Mouse (Mus musculus) lung, embryonic 16.5 days (tissue): ENCODE measurements around the gene Usp29. TPM values are rescaled to one million over a fixed set of nuclear protein-coding genes. Genes with fewer than 3 reads are reported as not detected.

Experiments
- ATAC-seq: fragments of 200-750 bp; cut with Nextera tagmentation; 2 replicates; pipeline ENCODE4 v1.8.0; 2017; ENCODE audit warnings: low read depth, mild to moderate bottlenecking, moderate library complexity
- H3K27ac ChIP-seq: fragments of 300-500 bp; sonication (generic); 2 replicates; pipeline ENCODE4 v1.5.1; 2014; ENCODE audit warnings: mild to moderate bottlenecking, control low read depth, low read length
- H3K27me3 ChIP-seq: fragments of 300-500 bp; sonication (generic); 2 replicates; pipeline ENCODE4 v1.6.1; 2014; ENCODE audit warnings: low read depth, low read length, mixed read lengths; ENCODE audit not compliant: control insufficient read depth, insufficient read depth
- H3K36me3 ChIP-seq: fragments of 300-500 bp; sonication (generic); 2 replicates; pipeline ENCODE4 v1.6.1; 2014; ENCODE audit warnings: low read length; ENCODE audit not compliant: control insufficient read depth, insufficient read depth
- H3K4me1 ChIP-seq: fragments of 300-500 bp; sonication (generic); replicated peaks from 2 replicates; pipeline ENCODE4 v1.6.1; 2014; ENCODE audit warnings: low read length, mixed read lengths; ENCODE audit not compliant: control insufficient read depth, insufficient read depth
- H3K4me2 ChIP-seq: fragments of 300-500 bp; sonication (generic); 2 replicates; pipeline ENCODE4 v1.6.1; 2014; ENCODE audit warnings: low read depth, low read length, control low read depth
- H3K4me3 ChIP-seq: fragments of 300-500 bp; sonication (generic); 2 replicates; pipeline ENCODE4 v1.5.1; 2014; ENCODE audit warnings: mild to moderate bottlenecking, low read length, control low read depth
- H3K9ac ChIP-seq: fragments of 300-500 bp; sonication (generic); 2 replicates; pipeline ENCODE4 v1.6.1; 2014; ENCODE audit warnings: low read length, control low read depth
- H3K9me3 ChIP-seq: fragments of 300-500 bp; sonication (generic); 2 replicates; pipeline ENCODE4 v1.6.1; 2016; ENCODE audit warnings: low read length; ENCODE audit not compliant: control insufficient read depth
- WGBS: fragments of 180-500 bp; shearing (Covaris S2); extraction: QIAGEN DNeasy Blood & Tissue Kit; methylation state at CpG from one replicate; pipeline ENCODE4 v1.1.7; 2014; 5-methylcytosine and 5-hydroxymethylcytosine counted together
- polyA plus RNA-seq: library from polyadenylated mRNA; unstranded; fragments of >200 nt; fragmentation: Nextera tagmentation; extraction: Ambion mirVana; gene quantifications from 2 replicates; pipeline ENCODE4 v1.2.1, GENCODE M21; 2015

Usp29 gene
- polyA plus RNA-seq, 1 experiment from 2014 or later = 5.1 TPM

DNA sequence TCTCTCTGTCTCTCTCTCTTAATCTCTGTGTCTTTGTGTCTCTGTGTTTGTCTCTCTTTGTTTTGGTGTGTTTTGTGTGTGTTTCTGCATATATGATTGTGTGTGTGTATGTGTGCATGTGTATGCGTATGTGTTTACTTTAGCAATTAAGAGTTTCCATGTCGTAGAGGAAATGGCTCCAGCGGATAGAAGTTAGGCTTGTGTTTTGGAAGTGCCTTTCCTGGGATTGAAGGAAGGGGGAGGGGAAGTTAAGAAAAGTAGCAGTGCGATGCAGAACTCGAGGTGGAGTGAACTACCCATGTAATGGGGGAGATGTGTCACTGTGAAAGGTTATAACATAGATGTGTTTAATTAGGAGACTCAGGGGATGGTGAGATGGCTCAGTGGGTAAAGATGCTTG is 48.8 kb downstream of the Usp29 start:
- Histone ChIP-seq H3K4me1 (peaks cover 42% of the 10 kb centered on the region), H3K9ac (no peak overlapping the region), H3K27ac (peak overlapping the region; percentile 47), H3K4me2 (no peak overlapping the region), H3K4me3 (no peak overlapping the region), H3K36me3 (no peaks in the 10 kb centered on the region), H3K9me3 (no peaks in the 10 kb centered on the region), H3K27me3 (no peaks in the 10 kb centered on the region)
- 64% methylated on average over 5 of the region's 5 CpGs for WGBS
- no peak for ATAC-seq

- Histone ChIP-seq H3K36me3 (no peaks in the 10 kb centered on the region), H3K9ac (0 out of 2 replicates have a peak overlapping the region, but pooled peaks have one; percentile 26), H3K9me3 (no peaks in the 10 kb centered on the region), H3K4me3 (no peak overlapping the region), H3K4me1 (peaks cover 49% of the 10 kb centered on the region), H3K27me3 (no peaks in the 10 kb centered on the region), H3K27ac (peak overlapping the region; percentile 88), H3K4me2 (peak overlapping the region; percentile 26; the same call in 1 of the 2 replicates)
- 11% methylated on average over 11 of the region's 11 CpGs for WGBS
- ATAC-seq = peak; percentile 68
These were observed 51.2 kb downstream of the Usp29 start for GRCm38 (mm10) chr7:6781541-6781940.

DNA sequence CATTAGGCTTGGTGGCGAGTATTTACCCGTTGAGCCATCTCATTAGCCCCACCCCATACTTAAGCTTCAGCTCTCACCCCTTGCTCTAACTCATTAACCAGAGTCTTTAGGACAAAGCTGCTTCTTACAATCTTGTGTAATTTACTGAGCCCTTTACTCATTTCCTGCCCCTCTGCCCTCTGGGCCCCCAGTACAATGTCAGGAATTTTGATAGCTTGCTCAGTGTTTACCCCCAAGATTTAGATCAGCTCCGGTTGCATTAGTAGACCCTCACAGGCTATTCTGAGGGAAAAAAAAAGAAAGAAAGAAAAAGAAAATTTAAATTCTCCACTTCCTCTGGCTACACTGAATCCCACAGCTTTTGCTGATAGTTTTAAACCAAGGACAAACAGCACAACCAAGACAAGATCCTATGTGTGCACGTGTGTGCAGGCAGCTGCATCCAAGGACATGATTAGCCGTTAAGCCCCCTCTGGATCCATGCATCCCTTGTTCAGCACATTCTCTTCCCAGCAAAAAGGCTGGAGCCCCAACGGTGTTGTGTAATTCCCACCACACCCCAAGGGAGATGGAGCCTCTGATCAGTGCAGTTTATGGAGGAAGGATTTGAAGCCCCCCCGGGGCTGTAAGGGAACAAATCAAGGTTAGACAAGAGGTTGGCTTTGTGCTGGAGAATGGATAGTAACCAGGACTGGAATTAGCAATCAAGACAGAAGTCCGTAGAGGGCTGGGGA is 54.1 kb downstream of the Usp29 start:
- Histone ChIP-seq H3K4me1 (peaks cover 28% of the 10 kb centered on the region), H3K27ac (peak overlapping the region; percentile 91), H3K27me3 (no peaks in the 10 kb centered on the region), H3K9me3 (no peaks in the 10 kb centered on the region), H3K4me3 (no peak overlapping the region), H3K9ac (peak overlapping the region; percentile 49), H3K36me3 (no peaks in the 10 kb centered on the region), H3K4me2 (peak overlapping the region; percentile 20; the same call in 1 of the 2 replicates)
- 11% methylated on average over 8 of the region's 8 CpGs for WGBS
- ATAC-seq = peak; percentile 66

DNA sequence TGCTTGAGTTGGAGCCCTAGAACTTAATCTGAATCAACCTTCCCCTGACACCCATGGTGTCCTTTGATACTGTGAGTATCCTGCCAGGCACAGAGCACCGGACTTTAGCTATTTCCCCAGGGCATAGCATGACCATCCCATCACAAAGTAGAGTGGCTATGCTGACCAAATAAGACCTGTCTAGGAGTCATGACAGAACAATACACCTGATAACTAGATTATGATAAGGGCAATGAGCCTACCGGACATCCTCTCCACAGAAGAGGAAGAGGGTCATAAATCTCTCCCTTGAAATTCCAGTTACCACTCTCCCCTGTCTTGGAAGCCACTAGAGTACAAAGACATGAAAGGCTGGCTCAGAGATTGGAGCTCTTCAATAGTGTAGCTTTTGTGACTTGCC is 56.6 kb downstream of the Usp29 start:
- H3K4me2 ChIP-seq = no peak overlapping the region
- H3K27me3 ChIP-seq = no peaks in the 10 kb centered on the region
- WGBS = 49% methylated on average over 2 of the region's 2 CpGs
- no peak overlapping the region for H3K4me3 ChIP-seq
- no peaks in the 10 kb centered on the region for H3K36me3 ChIP-seq
- no peak overlapping the region for H3K27ac ChIP-seq
- ATAC-seq = no peak
- H3K9me3 ChIP-seq = no peaks in the 10 kb centered on the region
- H3K4me1 ChIP-seq = peaks cover 18% of the 10 kb centered on the region
- H3K9ac ChIP-seq = no peak overlapping the region

GRCm38 (mm10) chr7:6788101-6788500 is 57.7 kb downstream of the Usp29 start:
- 79% methylated on average over 2 of the region's 2 CpGs for WGBS
- no peak overlapping the region for H3K4me3 ChIP-seq
- no peaks in the 10 kb centered on the region for H3K9me3 ChIP-seq
- no peaks in the 10 kb centered on the region for H3K27me3 ChIP-seq
- H3K27ac ChIP-seq = no peak overlapping the region
- no peak for ATAC-seq
- no peaks in the 10 kb centered on the region for H3K36me3 ChIP-seq
- no peak overlapping the region for H3K4me2 ChIP-seq
- peaks cover 14% of the 10 kb centered on the region for H3K4me1 ChIP-seq
- H3K9ac ChIP-seq = no peak overlapping the region

DNA sequence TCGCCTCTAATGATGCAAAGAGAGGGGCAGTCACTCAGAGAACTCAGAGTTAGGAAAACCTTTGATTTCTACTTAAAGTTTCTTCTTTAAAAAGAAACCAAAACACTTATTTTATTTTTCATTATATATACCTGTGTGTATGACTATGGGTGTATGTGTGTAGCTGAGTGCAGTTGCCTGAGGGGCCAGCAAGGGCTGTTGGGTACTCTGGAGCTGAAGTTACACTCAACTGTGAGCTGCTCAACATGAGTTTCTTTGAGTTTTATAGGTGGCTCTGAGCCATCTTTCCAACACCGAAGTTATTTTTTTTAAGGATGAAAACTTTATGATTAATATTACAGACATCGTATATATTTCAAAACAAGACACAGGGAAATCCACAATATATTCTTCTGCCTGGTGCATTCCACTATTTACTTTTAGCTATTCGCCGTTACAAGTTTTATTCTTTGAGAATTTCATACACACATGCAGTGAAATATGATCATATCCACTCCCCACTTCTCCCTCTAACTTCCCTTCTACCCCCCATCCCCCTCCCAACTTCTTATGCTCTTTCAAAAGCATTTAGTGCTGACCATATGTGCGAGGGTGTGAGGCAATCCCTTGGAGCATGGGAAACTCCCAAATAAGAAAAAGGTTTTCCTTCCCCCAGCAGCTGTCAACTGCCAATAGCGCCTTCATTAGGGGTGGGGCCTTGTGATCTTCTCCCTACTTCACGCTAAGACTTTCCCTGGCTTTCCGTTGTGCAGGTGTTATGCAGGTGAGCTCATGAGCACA is 61.1 kb downstream of the Usp29 start:
- no peaks in the 10 kb centered on the region for H3K9me3 ChIP-seq
- ATAC-seq = peak; percentile 75
- no peak overlapping the region for H3K4me2 ChIP-seq
- no peak overlapping the region for H3K4me3 ChIP-seq
- H3K9ac ChIP-seq = no peak overlapping the region
- H3K27me3 ChIP-seq = no peaks in the 10 kb centered on the region
- H3K36me3 ChIP-seq = no peaks in the 10 kb centered on the region
- no peak overlapping the region for H3K27ac ChIP-seq
- 47% methylated on average over 9 of the region's 9 CpGs for WGBS
- 0 out of 2 replicates have a peak, but pooled peaks cover 2% of the 10 kb centered on the region for H3K4me1 ChIP-seq

- 88% methylated on average over 6 of the region's 6 CpGs for WGBS
- ATAC-seq = no peak
- no peaks in the 10 kb centered on the region for H3K27me3 ChIP-seq
- no peak overlapping the region for H3K27ac ChIP-seq
- no peak overlapping the region for H3K4me3 ChIP-seq
- H3K36me3 ChIP-seq = no peaks in the 10 kb centered on the region
- H3K4me2 ChIP-seq = no peak overlapping the region
- no peaks in the 10 kb centered on the region for H3K9me3 ChIP-seq
- H3K9ac ChIP-seq = no peak overlapping the region
- H3K4me1 ChIP-seq = peaks cover 2% of the 10 kb centered on the region; the same call in 1 of the 2 replicates
These were observed 62.9 kb downstream of the Usp29 start for GRCm38 (mm10) chr7:6793240-6793639.

- peaks cover 2% of the 10 kb centered on the region; the same call in 1 of the 2 replicates for H3K4me1 ChIP-seq
- no peak overlapping the region for H3K27ac ChIP-seq
- WGBS = 86% methylated on average over 3 of the region's 3 CpGs
- H3K9me3 ChIP-seq = no peaks in the 10 kb centered on the region
- H3K36me3 ChIP-seq = no peaks in the 10 kb centered on the region
- H3K4me3 ChIP-seq = no peak overlapping the region
- no peak overlapping the region for H3K9ac ChIP-seq
- no peak for ATAC-seq
- H3K27me3 ChIP-seq = no peaks in the 10 kb centered on the region
- H3K4me2 ChIP-seq = no peak overlapping the region
These were observed 63.4 kb downstream of the Usp29 start for GRCm38 (mm10) chr7:6793811-6794210.

DNA sequence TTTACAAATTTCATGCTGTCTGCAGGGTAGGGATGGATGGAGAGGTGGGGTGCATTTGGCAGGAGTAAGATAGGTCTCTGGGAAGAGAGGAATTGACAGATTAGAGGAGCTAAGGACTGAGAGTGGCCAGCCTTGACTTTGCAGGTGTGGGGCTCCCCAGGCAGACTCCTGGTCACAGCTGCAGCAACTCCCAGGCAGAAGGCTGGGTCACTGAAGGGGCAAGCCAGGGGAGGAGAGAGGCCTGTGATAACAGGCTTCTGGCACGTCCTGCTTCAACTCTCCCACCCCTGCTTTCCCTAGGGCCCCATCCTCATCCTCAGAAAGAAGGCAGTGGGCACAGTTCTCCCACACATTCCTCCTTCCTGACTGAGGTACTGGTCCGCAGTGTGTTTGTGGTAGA is 67.0 kb downstream of the Usp29 start:
- Histone ChIP-seq H3K4me3 (no peak overlapping the region), H3K4me1 (peaks cover 15% of the 10 kb centered on the region), H3K27ac (no peak overlapping the region), H3K4me2 (no peak overlapping the region), H3K36me3 (no peaks in the 10 kb centered on the region), H3K9ac (no peak overlapping the region), H3K9me3 (no peaks in the 10 kb centered on the region), H3K27me3 (no peaks in the 10 kb centered on the region)
- ATAC-seq = no peak
- WGBS = 39% methylated on average over 2 of the region's 2 CpGs
